Mouse (Mus musculus): Measurements from ENCODE around the gene Cops8.

Gene Cops8

DNA sequence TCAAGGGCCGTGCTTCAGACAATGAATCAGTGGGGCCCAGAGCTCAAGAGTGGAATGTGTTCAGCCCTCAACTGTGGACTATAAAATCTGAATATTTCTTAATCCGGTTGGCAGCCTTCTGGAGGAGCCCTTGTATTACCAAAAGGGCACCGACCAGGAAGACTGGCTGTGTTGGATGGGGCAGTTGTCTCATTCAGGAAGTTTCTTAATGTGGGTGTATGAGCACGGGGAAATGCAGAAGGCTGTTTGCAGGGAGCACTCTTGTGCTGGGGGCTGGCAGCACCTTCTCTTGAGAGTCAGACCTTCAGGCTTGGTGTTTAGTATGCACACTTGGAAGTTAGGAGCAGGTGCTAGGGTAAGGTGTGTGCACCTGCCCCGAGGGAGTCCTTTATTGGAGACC lies 6.6 kb downstream of the Cops8 start:
- ChIA-PET CTCF (no interaction called here), POLR2A (no interaction called here)

DNA sequence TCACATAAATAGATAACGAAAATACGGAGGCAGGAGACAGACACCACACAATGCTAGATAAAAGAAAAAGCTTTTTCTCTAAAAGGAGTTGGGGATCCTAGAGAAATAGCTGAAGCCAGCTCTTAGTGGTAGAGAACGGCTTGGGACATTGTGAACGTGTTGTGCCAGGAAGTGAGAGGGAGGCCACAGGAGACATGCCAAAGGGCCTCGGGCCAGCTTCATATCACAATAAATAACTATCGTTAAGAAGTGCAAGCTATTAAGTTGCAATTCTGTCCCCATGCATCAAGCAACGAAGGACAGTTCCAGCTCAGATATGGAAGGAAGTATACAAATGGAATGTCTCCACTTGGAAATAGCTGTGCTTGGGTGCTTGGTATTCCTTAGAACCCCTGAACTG lies 14.5 kb downstream of the Cops8 start:
- POLR2A ChIA-PET = interaction anchor here in 1 of 4 experiments (0.6 to 6.7 kb wide), 4 partner anchors 10 to 20 kb away, joined by 3 to 48 read pairs (median 6); partner anchors contain the start of gene Cops8
- CTCF ChIA-PET = interaction anchor here in 1 of 4 experiments (0.6 kb wide), 1 partner anchor 12 kb away, joined by 3 read pairs; no protein-coding TSS in a partner anchor

GRCm38 (mm10) chr1:90633415-90634030 lies 30.7 kb downstream of the Cops8 start:
- ChIA-PET POLR2A (interaction anchor here in 1 of 4 experiments (0.7 kb wide), 1 partner anchor 896 kb away, joined by 3 read pairs; no protein-coding TSS in a partner anchor), CTCF (interaction anchor here in 2 of 4 experiments (0.6 to 0.7 kb wide), 2 partner anchors 346 to 621 kb away, joined by 3 read pairs; no protein-coding TSS in a partner anchor)

- POLR2A ChIA-PET = interaction anchor here in 1 of 4 experiments (0.6 kb wide), 1 partner anchor 235 kb away, joined by 3 read pairs; no protein-coding TSS in a partner anchor
- CTCF ChIA-PET = interaction anchor here in 2 of 4 experiments (0.6 to 0.7 kb wide), 3 partner anchors 15 to 622 kb away, joined by 3 read pairs; no protein-coding TSS in a partner anchor
Observed at GRCm38 (mm10) chr1:90634205-90634745, 31.5 kb downstream of the Cops8 start.

GRCm38 (mm10) chr1:90638335-90638734 lies 35.6 kb downstream of the Cops8 start:
- POLR2A ChIA-PET = interaction anchor here in 2 of 4 experiments (0.9 to 1.4 kb wide), 3 partner anchors 10 to 28 kb away, joined by 3 read pairs; no protein-coding TSS in a partner anchor
- CTCF ChIA-PET = interaction anchor here in 1 of 4 experiments (0.6 kb wide), 1 partner anchor 586 kb away, joined by 3 read pairs; no protein-coding TSS in a partner anchor

GRCm38 (mm10) chr1:90650781-90651437 lies 48.1 kb downstream of the Cops8 start:
- POLR2A ChIA-PET = interaction anchor here in 1 of 4 experiments (0.6 kb wide), 1 partner anchor 16 kb away, joined by 5 read pairs; no protein-coding TSS in a partner anchor
- CTCF ChIA-PET = interaction anchor here in 3 of 4 experiments (0.6 to 1.7 kb wide), 9 partner anchors 11 to 306 kb away, joined by 3 to 8 read pairs (median 3); no protein-coding TSS in a partner anchor

DNA sequence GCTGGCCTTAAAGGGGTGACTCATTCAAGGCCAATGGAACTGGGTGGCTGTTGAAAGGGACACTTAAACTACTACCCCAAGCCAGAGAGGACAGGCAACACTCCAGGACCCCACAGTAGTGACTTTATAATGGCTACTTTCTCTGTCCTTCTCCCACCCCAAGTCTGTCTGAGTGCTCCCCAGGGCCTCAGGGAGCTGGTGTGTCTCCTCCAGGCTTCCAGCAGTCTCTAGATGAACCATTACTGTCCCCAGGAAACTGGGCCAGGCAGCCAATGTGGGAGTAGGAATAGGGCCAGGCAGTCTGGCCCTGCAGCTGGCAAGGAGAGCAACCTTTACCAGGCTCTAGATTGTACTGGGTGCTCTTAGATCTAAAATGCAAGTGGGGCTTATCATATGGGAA lies 49.0 kb downstream of the Cops8 start:
- POLR2A ChIA-PET = interaction anchor here in 1 of 4 experiments (0.6 kb wide), 1 partner anchor 28 kb away, joined by 3 read pairs; no protein-coding TSS in a partner anchor
- CTCF ChIA-PET = interaction anchor here in 2 of 4 experiments (0.6 to 1.7 kb wide), 4 partner anchors 10 to 305 kb away, joined by 3 to 8 read pairs (median 4); no protein-coding TSS in a partner anchor

DNA sequence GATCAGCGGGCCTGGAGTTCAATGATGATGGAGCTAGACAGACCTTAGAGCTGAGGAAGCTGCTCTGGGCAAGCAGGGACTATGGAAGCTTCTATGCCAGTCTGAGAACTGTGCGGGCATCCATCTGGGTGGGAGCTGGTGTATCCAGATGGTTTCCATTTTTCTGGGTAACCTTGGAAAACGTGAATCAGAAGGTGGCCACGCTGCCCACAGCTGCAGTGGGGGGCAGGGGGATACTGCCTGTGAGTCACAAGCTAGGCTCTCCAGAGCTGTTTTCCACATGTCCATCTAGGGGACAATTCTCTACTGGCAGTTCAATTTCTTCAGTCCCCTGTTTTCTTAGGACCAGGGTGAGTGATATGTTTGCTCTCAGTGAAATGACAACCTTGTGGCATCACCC lies 49.8 kb downstream of the Cops8 start:
- POLR2A ChIA-PET = interaction anchor here in 1 of 4 experiments (0.6 kb wide), 1 partner anchor 28 kb away, joined by 3 read pairs; no protein-coding TSS in a partner anchor
- CTCF ChIA-PET = no interaction called here

GRCm38 (mm10) chr1:90656492-90657245 lies 53.9 kb downstream of the Cops8 start:
- CTCF ChIA-PET = no interaction called here
- POLR2A ChIA-PET = no interaction called here

DNA sequence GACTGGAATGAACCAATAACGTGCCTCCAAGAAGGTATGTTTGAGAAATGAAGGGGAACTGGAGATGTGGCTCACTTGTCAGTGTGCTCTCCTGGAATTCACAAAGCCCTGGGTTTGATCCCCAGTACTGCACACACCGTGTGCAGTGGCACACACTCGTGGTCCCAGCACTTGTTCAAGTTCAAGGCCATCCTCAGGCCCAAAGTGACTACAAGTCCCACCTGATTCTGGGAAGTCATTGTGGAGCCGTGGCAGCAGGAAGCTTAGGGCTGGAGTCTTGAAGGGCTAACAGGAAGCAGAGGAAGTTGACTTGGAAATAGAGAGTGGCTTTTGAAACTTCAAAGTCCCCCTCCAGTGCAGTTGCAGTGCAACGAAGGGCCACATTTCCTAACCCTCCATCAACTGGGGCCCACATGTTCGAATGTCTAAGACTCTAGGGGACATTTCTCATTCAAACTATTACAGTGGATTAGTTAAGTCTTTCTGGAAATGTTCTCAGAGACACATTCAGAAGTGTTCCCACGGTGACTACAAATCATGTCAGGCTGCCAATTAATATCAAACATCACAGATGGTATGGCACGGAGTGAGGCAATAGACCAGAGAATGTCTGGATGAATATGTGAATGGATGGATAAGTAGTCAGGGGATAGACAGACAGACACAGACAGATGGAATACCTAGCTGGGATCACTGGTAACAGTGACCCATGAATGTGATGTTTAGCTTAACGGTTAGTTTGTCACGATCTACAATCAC lies 54.7 kb downstream of the Cops8 start:
- ChIA-PET POLR2A (no interaction called here), CTCF (no interaction called here)

DNA sequence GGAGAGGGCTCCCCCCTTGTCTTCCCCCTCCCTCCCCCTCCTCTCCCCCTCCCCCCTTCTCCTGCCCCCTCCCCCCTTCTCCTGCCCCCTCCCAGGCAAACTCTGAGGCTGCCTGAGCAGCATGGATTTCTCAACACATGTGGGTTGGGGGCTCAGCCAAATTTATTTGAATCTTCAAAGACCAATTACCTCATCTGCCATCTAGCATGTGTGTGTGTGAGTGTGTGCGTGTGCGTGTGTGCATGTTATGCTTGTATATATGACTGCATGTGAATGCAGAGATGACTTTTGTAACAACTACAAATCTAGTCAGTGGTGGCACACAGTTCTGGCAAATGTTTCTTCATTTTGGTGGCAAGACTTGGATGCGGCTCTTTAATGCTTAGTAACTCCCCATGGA lies 55.8 kb downstream of the Cops8 start:
- POLR2A ChIA-PET = no interaction called here
- CTCF ChIA-PET = no interaction called here

GRCm38 (mm10) chr1:90660150-90660549 lies 57.4 kb downstream of the Cops8 start:
- CTCF ChIA-PET = interaction anchor here in 1 of 4 experiments (0.6 kb wide), 1 partner anchor 209 kb away, joined by 5 read pairs; no protein-coding TSS in a partner anchor
- POLR2A ChIA-PET = no interaction called here

DNA sequence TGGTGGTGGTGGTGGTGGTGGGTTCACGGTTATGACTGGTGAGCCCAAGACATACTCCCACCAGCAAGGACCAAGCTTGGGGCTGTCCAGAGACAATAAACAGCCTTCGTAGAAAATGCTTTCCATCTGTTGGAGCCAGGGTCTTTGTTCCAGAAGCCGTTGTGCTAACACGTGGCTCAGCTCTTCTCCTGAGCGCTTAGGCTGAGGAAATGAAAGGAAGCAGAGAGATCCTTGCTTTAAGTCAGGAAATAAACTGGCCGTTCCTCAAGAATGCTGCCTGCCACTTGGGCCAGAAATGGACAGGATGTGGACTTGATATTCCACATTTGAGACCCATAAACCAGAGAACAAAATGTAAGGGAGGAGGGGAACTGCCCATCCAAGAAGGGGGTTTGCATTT lies 59.7 kb downstream of the Cops8 start:
- CTCF ChIA-PET = interaction anchor here in 2 of 4 experiments (0.7 to 1.3 kb wide), 2 partner anchors 178 to 821 kb away, joined by 3 to 6 read pairs; no protein-coding TSS in a partner anchor
- POLR2A ChIA-PET = interaction anchor here in 1 of 4 experiments (0.7 to 0.9 kb wide), 2 partner anchors 17 to 925 kb away, joined by 3 to 4 read pairs; no protein-coding TSS in a partner anchor

All from embryonic stem cell, embryonic (primary cell).